Mouse (Mus musculus) lung, postnatal 0 days (tissue): ENCODE measurements at regions not wholly inside any gene's neighbourhood (a gene's known extent, or its start where the extent isn't known, plus 50 kb on each side); places are given as distances from the start of the nearest gene placed in this dataset.

ENCODE experiments used
- ATAC-seq: fragments of 200-750 bp; cut with Nextera tagmentation; 2 replicates; pipeline ENCODE4 v1.8.0; 2017; ENCODE audit warnings: moderate library complexity
- DNase-seq: peaks from one replicate; pipeline ENCODE4 v3.0.0-alpha.2; 2016; ENCODE audit warnings: low spot score
- H3K27ac ChIP-seq: fragments of 300-500 bp; sonication (generic); 2 replicates; pipeline ENCODE4 v1.5.1; 2014; ENCODE audit warnings: antibody characterized with exemption, mild to moderate bottlenecking, low read length, mixed read lengths
- H3K27me3 ChIP-seq: fragments of 300-500 bp; sonication (generic); replicated peaks from 2 replicates; pipeline ENCODE4 v1.6.1; 2014; ENCODE audit warnings: low read length, mixed read lengths; ENCODE audit not compliant: insufficient read depth
- H3K36me3 ChIP-seq: fragments of 300-500 bp; sonication (generic); 2 replicates; pipeline ENCODE4 v1.6.1; 2014; ENCODE audit warnings: low read length, mixed read lengths; ENCODE audit not compliant: insufficient read depth
- H3K4me1 ChIP-seq: fragments of 300-500 bp; sonication (generic); 2 replicates; pipeline ENCODE4 v1.6.1; 2014; ENCODE audit warnings: antibody characterized with exemption, low read depth, low read length, mixed read lengths; ENCODE audit not compliant: insufficient read depth
- H3K4me2 ChIP-seq: fragments of 300-500 bp; sonication (generic); replicated peaks from 2 replicates; pipeline ENCODE4 v1.6.1; 2014; ENCODE audit warnings: low read depth, mild to moderate bottlenecking, low read length, moderate library complexity, mixed read lengths
- H3K4me3 ChIP-seq: fragments of 300-500 bp; sonication (generic); 2 replicates; pipeline ENCODE4 v1.5.1; 2014; ENCODE audit warnings: low read depth, low read length
- H3K9ac ChIP-seq: fragments of 300-500 bp; sonication (generic); replicated peaks from 2 replicates; pipeline ENCODE4 v1.6.1; 2014; ENCODE audit warnings: low read depth, mild to moderate bottlenecking
- H3K9me3 ChIP-seq: fragments of 300-500 bp; sonication (generic); 2 replicates; pipeline ENCODE4 v1.6.1; 2016; ENCODE audit warnings: low read length, mixed read lengths
- CTCF ChIP-seq: IDR thresholded peaks from 2 replicates; pipeline ENCODE4 v1.5.1; 2016; ENCODE audit warnings: antibody characterized with exemption, mild to moderate bottlenecking
- EP300 ChIP-seq: IDR thresholded peaks from 2 replicates; pipeline ENCODE4 v1.6.1; 2016; ENCODE audit warnings: antibody characterized with exemption, mild to moderate bottlenecking, control low read depth
- WGBS: fragments of 180-500 bp; shearing (Covaris S2); extraction: QIAGEN DNeasy Blood & Tissue Kit; methylation state at CpG from one replicate; pipeline ENCODE4 v1.1.7; 2014; 5-methylcytosine and 5-hydroxymethylcytosine counted together

- Histone ChIP-seq H3K4me1 (peaks cover 4% of the 10 kb centered on the region; the same call in 1 of the 2 replicates), H3K4me2 (no peak overlapping the region), H3K4me3 (no peak overlapping the region), H3K9me3 (no peaks in the 10 kb centered on the region), H3K27ac (no peak overlapping the region), H3K27me3 (no peaks in the 10 kb centered on the region), H3K9ac (no peak overlapping the region), H3K36me3 (no peaks in the 10 kb centered on the region)
- DNase-seq (no peak), ATAC-seq (no peak)
- TF ChIP-seq EP300 (no peak), CTCF (no peak)
- WGBS: 89% methylated on average over 3 of the region's 3 CpGs
Measured at GRCm38 (mm10) chr3:41230961-41231377, 148.1 kb upstream of the Pgrmc2 start.

GRCm38 (mm10) chr3:41229493-41229892 is 146.6 kb upstream of the Pgrmc2 start:
- H3K27me3 ChIP-seq: no peaks in the 10 kb centered on the region
- WGBS: 37% methylated on average over 2 of the region's 2 CpGs
- peak; percentile 17 for DNase-seq
- no peak overlapping the region for H3K9ac ChIP-seq
- H3K9me3 ChIP-seq: no peaks in the 10 kb centered on the region
- H3K27ac ChIP-seq: no peak overlapping the region
- no peak for TF ChIP-seq EP300
- no peak for TF ChIP-seq CTCF
- peak; percentile 46 for ATAC-seq
- no peak overlapping the region for H3K4me2 ChIP-seq
- H3K4me3 ChIP-seq: no peak overlapping the region
- H3K4me1 ChIP-seq: peaks cover 4% of the 10 kb centered on the region; the same call in 1 of the 2 replicates
- no peaks in the 10 kb centered on the region for H3K36me3 ChIP-seq

- 6% methylated on average over 7 of the region's 7 CpGs for WGBS
- peak; percentile 91 for ATAC-seq
- Histone ChIP-seq H3K9ac (no peak overlapping the region), H3K36me3 (no peaks in the 10 kb centered on the region), H3K27me3 (no peaks in the 10 kb centered on the region), H3K4me3 (no peak overlapping the region), H3K4me1 (peaks cover 4% of the 10 kb centered on the region; the same call in 1 of the 2 replicates), H3K9me3 (no peaks in the 10 kb centered on the region), H3K27ac (no peak overlapping the region), H3K4me2 (no peak overlapping the region)
- TF ChIP-seq CTCF (peak; percentile 80), EP300 (no peak)
- DNase-seq: peak; percentile 86
Measured at GRCm38 (mm10) chr3:41228536-41228935, 145.7 kb upstream of the Pgrmc2 start.

- H3K4me2 ChIP-seq: no peak overlapping the region
- H3K27me3 ChIP-seq: no peaks in the 10 kb centered on the region
- no peaks in the 10 kb centered on the region for H3K36me3 ChIP-seq
- H3K9ac ChIP-seq: no peak overlapping the region
- no peaks in the 10 kb centered on the region for H3K4me1 ChIP-seq
- DNase-seq: no peak
- no peak for ATAC-seq
- TF ChIP-seq CTCF: no peak
- TF ChIP-seq EP300: no peak
- H3K27ac ChIP-seq: no peak overlapping the region
- no peaks in the 10 kb centered on the region for H3K9me3 ChIP-seq
- H3K4me3 ChIP-seq: no peak overlapping the region
Measured at GRCm38 (mm10) chr3:41220746-41221145, 137.9 kb upstream of the Pgrmc2 start.

GRCm38 (mm10) chr3:41217770-41218169 is 134.9 kb upstream of the Pgrmc2 start:
- DNase-seq (no peak), ATAC-seq (no peak)
- no peaks in the 10 kb centered on the region for H3K9me3 ChIP-seq
- no peaks in the 10 kb centered on the region for H3K4me1 ChIP-seq
- no peak overlapping the region for H3K4me2 ChIP-seq
- TF ChIP-seq EP300 (no peak), CTCF (no peak)
- WGBS: 95% methylated on average over 3 of the region's 3 CpGs
- H3K27ac ChIP-seq: no peak overlapping the region
- no peak overlapping the region for H3K4me3 ChIP-seq
- H3K9ac ChIP-seq: no peak overlapping the region
- no peaks in the 10 kb centered on the region for H3K36me3 ChIP-seq
- H3K27me3 ChIP-seq: no peaks in the 10 kb centered on the region

- H3K36me3 ChIP-seq: no peaks in the 10 kb centered on the region
- no peak overlapping the region for H3K9ac ChIP-seq
- H3K27me3 ChIP-seq: no peaks in the 10 kb centered on the region
- TF ChIP-seq CTCF (no peak), EP300 (no peak)
- WGBS: 73% methylated on average over 2 of the region's 2 CpGs
- ATAC-seq (no peak), DNase-seq (no peak)
- H3K9me3 ChIP-seq: no peaks in the 10 kb centered on the region
- H3K4me2 ChIP-seq: no peak overlapping the region
- no peak overlapping the region for H3K27ac ChIP-seq
- no peaks in the 10 kb centered on the region for H3K4me1 ChIP-seq
- H3K4me3 ChIP-seq: no peak overlapping the region
Measured at GRCm38 (mm10) chr3:41213533-41213932, 130.7 kb upstream of the Pgrmc2 start.

- H3K9me3 ChIP-seq: no peaks in the 10 kb centered on the region
- no peaks in the 10 kb centered on the region for H3K4me1 ChIP-seq
- DNase-seq (no peak), ATAC-seq (no peak)
- TF ChIP-seq EP300: no peak
- no peak for TF ChIP-seq CTCF
- no peak overlapping the region for H3K4me3 ChIP-seq
- WGBS: 64% methylated on average over 7 of the region's 7 CpGs
- H3K4me2 ChIP-seq: no peak overlapping the region
- no peak overlapping the region for H3K27ac ChIP-seq
- H3K9ac ChIP-seq: no peak overlapping the region
- H3K27me3 ChIP-seq: no peaks in the 10 kb centered on the region
- H3K36me3 ChIP-seq: no peaks in the 10 kb centered on the region
Measured at GRCm38 (mm10) chr3:41210333-41210732, 127.5 kb upstream of the Pgrmc2 start.
